Mouse (Mus musculus): ENCODE measurements around the gene Wdr81.

Gene Wdr81

GRCm38 (mm10) chr11:75453991-75454930 lies at the start of gene Wdr81:
Wdr81 (minus strand) TSS chr11:75454717.
- DNase-seq (ENCODE audit: low spot score), result peak; percentile 85

GRCm38 (mm10) chr11:75498126-75498525 lies 43.6 kb upstream of the Wdr81 start:
- no peak for DNase-seq (ENCODE audit: low spot score)

GRCm38 (mm10) chr11:75494296-75495049 lies 40.0 kb upstream of the Wdr81 start:
- no peak for DNase-seq (ENCODE audit: low spot score)

GRCm38 (mm10) chr11:75487496-75487895 lies 33.0 kb upstream of the Wdr81 start:
- no peak for DNase-seq (ENCODE audit: low spot score)

- DNase-seq (ENCODE audit: low spot score), result peak; percentile 94
These were observed 32.2 kb upstream of the Wdr81 start, which contains the start of gene Prpf8 for GRCm38 (mm10) chr11:75486601-75487285. Prpf8 (plus strand) TSS chr11:75486816.

- no peak for DNase-seq (ENCODE audit: low spot score)
These were observed 31.7 kb upstream of the Wdr81 start for GRCm38 (mm10) chr11:75486192-75486591.

GRCm38 (mm10) chr11:75473376-75473775 lies 18.9 kb upstream of the Wdr81 start:
- no peak for DNase-seq (ENCODE audit: low spot score)

- DNase-seq (ENCODE audit: low spot score), result no peak
These were observed 18.1 kb upstream of the Wdr81 start for GRCm38 (mm10) chr11:75472469-75473081.

- no peak for DNase-seq (ENCODE audit: low spot score)
These were observed 16.2 kb upstream of the Wdr81 start for GRCm38 (mm10) chr11:75470675-75471074.

- DNase-seq (ENCODE audit: low spot score), result no peak
These were observed 14.7 kb upstream of the Wdr81 start for GRCm38 (mm10) chr11:75469261-75469660.

GRCm38 (mm10) chr11:75468410-75468809 lies 13.9 kb upstream of the Wdr81 start:
- no peak for DNase-seq (ENCODE audit: low spot score)

- peak; percentile 75 for DNase-seq (ENCODE audit: low spot score)
These were observed 13.1 kb upstream of the Wdr81 start for GRCm38 (mm10) chr11:75467512-75468215.

- no peak for DNase-seq (ENCODE audit: low spot score)
These were observed 12.4 kb upstream of the Wdr81 start for GRCm38 (mm10) chr11:75466731-75467505.

GRCm38 (mm10) chr11:75465051-75465450 lies 10.5 kb upstream of the Wdr81 start:
- DNase-seq (ENCODE audit: low spot score), result no peak

- no peak for DNase-seq (ENCODE audit: low spot score)
These were observed 9.9 kb upstream of the Wdr81 start for GRCm38 (mm10) chr11:75464417-75464816.

- no peak for DNase-seq (ENCODE audit: low spot score)
These were observed 9.1 kb upstream of the Wdr81 start for GRCm38 (mm10) chr11:75463624-75464023.

- peak; percentile 95 for DNase-seq (ENCODE audit: low spot score)
These were observed 8.4 kb upstream of the Wdr81 start for GRCm38 (mm10) chr11:75462865-75463336.

- DNase-seq (ENCODE audit: low spot score), result peak; percentile 84
These were observed 7.8 kb upstream of the Wdr81 start for GRCm38 (mm10) chr11:75462253-75462783.

- peak; percentile 39 for DNase-seq (ENCODE audit: low spot score)
These were observed 7.3 kb upstream of the Wdr81 start for GRCm38 (mm10) chr11:75461743-75462252.
